Mouse (Mus musculus): ENCODE data around the gene Nsun3. TPM values are rescaled to one million over a fixed set of nuclear protein-coding genes. Genes with fewer than 3 reads are reported as not detected.
A peak's percentile ranks its signal among the peaks of the same experiment; 100 is the strongest.

Nsun3 gene
- 10 to 100 TPM; 10.3 to 14.8 TPM for total RNA-seq (2021)
- long read RNA-seq, experiment 1, partial matches to known transcripts, result 0 of 4 reads
- long read RNA-seq, experiment 1, other reads (novel, unspliced or antisense), result 1 of 4 reads
- long read RNA-seq, experiment 2, partial matches to known transcripts, result 0 of 5 reads
- long read RNA-seq, experiment 2, other reads (novel, unspliced or antisense), result 4 of 5 reads

DNA sequence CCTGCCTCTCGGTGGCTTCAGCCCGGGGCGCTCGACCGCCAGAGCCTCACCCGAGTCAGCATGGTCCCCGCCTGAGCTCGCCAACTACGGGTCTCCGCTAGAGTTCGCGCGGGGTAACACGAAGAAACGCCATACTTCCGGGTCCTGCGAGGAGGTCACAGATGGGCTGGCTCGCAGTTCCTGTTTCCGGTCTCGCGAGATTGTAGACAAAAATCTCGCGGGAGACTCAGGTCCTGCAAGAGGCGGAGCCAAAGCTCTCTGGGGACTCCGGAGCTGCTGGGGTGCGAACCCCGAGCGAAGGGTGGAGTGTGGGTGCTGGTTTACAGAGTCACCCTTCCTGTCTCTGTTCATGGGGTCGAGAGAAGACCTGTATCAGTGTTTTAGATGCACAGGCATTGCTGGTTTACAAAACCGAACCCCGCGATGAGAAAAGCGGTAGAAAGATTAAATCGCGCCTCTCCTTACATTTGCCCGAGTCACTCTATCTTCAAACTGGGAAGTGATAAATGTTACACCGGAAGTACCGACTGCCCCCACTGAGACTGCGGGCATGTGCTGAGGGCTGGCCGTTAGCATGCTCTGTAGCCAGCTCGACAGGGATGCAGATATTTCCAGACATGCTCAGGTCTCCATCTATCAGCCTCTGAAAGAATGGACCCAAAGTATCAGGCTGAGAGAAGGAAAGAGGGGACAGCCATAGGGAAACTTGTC lies at the start of gene Nsun3:
TSS of gene Nsun3 (minus strand) at position 198 of the 711 bp plus-strand sequence.
- peak; percentile 91 to 94 for DNase-seq (ENCODE audit: low spot score in 2 of 2)

DNA sequence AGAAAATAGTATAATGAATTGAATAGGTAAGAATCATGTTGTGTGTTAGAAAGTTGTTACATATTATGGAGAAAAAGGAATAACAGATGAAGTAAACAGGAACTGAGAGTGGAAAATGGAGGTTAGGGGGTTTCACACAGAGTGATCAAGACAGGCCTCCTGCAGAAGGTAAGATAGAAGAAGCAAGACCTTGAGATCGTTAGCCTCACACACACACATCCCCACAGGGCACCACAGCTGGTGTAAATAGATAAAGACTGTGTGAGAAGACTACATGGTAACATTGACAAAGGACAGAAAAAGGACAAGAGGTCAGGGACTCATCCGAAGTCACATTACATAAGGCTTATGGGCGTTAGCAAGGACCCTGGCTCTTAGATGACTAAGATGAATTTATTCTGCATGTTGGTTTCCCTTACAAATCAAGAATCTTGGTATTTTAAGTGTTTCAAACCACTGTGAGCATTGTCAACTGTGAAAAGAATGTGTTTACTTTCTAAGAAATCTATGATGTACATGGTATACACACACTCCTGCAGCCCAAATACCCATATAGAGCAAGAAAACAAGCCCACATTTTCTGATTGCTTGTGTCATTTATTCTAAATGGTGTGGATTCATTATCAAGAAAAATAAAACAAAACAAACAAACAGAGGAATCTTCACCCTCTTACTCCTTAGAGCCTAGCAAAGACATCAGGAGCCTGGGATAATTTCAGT lies 47.6 kb upstream of the Nsun3 start:
- no peak for DNase-seq (ENCODE audit: low spot score in 2 of 2)

DNA sequence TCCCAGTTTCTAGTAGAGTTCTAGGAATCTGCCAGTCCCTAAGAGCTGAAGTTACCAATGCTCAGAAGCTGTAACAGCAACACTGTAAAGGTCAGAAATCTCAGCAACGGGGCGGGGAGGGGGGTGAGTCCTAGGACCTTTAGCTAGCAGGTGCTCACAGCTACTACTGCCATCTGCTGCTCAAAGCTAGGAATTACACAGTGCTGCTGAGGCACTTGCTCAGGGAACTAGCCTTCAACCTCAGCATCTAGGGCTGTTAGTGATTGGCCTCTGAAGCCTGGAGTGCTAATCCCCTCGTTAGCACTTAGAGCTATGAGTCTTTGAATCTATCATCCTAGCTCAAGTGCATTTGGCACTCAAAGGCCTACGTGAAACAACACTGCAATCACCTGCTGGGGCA lies 45.9 kb upstream of the Nsun3 start:
- DNase-seq (ENCODE audit: low spot score in 2 of 2), result no peak

DNA sequence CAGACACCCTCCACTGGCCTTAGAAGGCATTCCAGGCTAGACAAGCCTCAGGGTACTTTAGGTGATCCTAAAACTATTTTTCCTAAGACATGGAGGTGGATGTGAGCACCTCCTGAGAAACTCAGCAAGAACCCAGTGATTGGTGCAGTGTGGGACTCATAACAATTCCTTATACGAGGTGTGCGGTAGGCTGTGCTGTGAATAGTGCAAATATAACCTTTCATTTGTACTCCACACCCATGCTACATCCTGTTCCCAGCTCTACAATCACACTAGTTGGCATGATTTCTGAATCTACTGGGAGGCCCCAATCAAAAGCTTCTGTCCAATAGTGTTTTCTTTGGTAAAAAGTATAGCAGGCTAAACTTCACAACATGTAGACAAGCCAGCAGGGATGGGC lies 45.4 kb upstream of the Nsun3 start:
- DNase-seq (ENCODE audit: low spot score in 2 of 2), result no peak

DNA sequence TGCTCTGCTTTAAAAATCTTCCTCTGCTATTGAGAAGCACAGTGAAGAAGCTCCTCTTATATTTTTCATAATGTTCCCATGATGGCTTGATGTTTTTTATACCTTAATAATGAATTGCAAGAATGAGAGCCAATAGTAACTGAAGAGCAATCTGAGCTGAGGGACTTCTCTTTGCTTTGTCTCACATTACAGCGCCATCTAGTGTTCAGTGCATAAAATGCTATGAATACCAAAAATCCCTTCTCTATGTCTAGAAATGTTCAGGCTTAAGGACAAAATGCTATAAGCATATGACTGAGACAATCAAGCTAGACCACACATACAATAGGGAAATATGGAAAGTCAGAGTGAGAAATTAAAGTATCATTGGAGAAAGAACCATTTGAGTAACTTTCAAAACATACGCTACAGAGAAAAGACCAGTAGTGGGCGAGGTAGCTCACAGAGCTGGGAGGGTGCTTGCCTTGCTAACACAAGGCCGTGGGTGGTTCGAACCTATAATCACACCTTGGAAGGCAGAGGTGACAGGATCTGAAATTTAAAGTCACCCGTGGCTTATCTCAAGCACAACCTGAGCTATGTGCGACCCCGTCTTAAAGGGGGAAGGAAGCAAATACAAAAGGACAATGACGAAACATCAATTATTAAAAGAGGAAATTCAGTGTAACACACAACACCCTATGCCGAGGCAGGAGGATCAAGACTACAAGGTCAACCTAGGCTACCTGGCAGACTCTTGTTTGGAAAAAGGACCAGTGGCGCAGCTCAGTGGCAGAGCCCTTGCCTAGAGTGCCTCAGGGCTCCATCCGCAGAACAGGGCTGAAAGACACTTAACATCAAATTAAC lies 39.8 kb upstream of the Nsun3 start:
- peak in 1 of 2 experiments; percentile 50 for DNase-seq (ENCODE audit: low spot score in 2 of 2)

DNA sequence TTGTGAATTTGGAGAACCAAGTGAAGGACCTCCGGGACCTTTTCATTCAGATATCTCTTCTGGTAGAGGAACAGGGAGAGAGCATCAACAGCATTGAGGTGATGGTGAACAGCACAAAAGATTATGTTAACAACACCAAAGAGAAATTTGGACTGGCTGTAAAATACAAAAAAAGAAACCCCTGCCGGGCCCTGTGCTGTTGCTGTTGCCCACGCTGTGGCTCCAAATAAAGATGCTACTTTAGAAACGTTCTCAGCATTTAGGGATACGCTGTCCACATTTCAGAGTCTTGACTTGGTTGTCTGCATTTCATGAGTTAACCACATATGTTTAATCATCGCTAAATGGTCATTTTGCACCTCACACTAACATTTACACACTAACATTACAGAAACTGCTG lies 35.9 kb upstream of the Nsun3 start:
- no peak for DNase-seq (ENCODE audit: low spot score in 2 of 2)

DNA sequence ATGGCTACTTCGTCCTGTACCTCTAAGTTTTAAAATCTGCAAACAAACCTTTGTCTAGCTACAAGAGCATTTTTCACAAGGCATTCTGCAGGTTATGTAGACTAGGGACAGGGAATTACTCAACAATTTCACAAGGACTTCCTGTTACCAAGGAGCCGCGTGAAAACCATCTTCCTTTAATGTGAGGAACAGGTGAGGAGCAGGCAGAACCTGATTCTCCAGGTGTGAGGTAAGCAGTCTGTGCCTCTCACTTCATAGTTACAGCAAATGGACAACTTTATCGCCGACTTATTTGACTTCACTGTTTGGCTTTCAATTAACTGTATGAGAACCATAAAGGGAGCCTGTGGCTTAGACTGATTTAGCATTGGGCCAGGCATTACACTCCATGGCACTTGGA lies 27.9 kb upstream of the Nsun3 start, which contains the start of gene Stx19:
TSS of gene Stx19 (plus strand) at position 186 of the 400 bp plus-strand sequence.
- DNase-seq (ENCODE audit: low spot score in 2 of 2), result no peak

DNA sequence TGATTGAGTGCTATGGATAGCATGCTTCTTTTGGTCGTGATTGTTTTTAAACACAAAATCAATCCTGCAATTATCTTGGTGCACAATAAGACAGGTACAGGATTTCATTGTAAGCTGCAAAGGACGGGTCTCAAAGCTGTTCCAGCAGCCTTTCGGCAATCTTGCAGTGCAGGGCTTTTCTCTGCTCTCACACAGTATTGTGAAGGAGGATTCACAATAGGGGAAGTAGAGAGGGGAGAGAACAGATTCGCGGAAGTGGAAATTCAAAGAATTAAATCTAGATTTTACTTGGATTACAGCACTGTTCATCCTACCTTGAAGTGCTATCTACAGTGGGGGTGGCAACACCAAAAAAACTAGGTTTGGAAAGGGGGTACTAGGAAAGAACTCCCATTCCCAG lies 27.2 kb upstream of the Nsun3 start:
- DNase-seq (ENCODE audit: low spot score in 2 of 2), result no peak

DNA sequence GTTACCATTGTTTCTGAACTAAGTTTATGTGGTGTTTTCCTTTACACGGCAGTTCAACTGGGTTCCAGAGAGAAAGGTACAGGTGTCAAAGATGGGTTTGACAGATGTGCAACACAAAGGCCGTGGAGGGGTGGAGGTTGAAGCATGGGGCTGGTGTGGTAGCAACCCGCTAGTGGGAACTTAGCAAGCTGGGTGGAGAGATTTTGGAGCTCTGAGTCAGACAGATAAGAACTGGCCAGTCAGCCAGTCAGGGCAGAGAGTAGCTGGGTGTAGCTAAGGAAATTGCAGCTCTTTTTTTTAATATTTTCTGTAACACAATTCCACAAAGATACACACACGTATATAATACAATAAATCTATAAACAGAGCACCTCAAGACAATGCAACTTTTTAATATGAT lies 24.2 kb upstream of the Nsun3 start:
- no peak for DNase-seq (ENCODE audit: low spot score in 2 of 2)

DNA sequence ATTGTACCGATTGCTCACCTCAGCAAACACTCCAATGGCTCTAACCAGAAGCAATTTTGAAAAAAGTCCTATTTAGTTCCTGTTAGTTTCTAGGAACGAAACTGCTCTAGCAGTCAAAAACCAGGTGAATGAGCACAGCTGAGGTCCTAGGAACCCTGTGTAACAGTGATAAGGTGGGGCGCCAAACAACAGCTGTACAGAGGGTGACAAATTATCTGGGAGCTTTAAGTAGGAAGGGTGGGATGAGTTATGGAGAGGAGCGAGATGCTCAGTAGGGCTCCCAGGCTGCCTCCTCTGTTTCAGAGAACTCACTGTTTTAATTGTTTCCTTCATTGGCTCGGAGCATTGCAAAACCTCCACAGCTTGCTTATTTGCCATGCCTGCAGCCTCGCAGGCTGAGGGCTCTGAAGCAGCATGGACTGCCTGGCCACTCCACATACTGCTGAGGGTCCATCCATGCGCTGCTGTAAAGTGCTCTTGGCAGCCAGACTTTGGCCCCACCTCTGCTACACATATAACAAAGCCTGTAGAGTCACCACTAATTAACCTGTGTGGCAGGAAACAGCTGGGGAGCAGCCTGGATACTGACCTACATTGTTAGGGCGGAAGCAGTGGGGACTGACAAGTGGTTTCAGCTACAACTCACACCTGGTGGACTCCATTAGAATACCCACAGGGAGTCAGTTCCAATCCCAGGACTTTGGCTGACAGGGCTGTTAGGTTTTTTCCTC lies 20.8 kb upstream of the Nsun3 start:
- no peak for DNase-seq (ENCODE audit: low spot score in 2 of 2)

DNA sequence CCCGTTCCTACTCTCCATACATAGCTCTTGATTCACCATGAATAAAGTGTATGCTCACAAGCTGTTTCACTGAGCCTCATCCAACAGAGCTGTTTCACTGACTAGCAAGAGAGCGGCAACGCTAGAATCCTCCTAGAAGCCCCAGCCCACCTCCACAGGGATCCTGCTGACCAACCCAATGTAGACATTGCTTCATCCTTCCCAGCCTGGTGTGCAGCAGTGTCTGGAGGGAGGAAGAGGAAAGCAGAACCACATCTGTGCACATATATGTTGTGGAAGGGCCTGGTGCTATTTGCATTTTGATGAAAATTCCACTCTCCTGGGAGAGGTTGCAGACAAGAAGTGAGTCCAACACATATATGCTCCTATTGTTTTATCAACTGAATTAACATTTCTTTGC lies 18.0 kb upstream of the Nsun3 start:
- DNase-seq (ENCODE audit: low spot score in 2 of 2), result no peak

DNA sequence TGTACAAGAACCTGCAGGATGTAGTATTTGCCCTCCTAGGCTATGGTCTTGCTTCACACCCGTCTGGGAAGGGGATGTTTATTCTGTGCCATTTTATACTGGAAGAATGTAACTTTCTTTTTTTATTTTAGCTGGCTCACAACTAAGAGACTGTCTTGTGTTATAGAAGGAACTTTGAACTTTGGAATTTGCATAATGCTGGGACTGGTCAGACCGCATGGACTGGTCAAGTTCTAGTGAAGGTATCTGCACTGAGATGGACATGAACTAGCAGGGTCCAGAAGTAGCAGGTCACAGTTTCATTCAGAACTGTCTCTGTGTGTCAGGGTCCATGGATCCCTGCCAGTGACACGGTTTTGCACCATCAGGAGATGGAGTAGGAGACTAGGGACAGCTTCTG lies 13.2 kb upstream of the Nsun3 start:
- DNase-seq (ENCODE audit: low spot score in 2 of 2), result no peak

DNA sequence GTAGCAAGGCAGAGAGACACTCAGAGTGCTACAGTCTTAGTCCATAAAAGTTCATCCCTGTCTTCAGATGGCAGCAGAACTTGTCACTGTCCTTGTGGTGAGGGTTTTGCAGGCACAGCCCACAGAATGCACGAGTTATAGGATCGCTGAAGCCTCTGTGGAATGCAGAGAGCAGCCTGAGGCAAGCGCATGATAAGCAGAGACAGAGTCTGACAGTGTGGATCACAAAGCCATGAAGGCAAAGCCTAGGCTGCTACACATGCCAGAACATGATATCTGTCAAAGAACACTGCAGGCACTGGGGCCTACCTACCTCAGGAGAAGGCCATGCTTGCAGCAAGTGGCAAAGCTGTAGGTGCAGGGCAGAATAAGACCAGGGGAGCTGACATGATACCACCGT lies 12.8 kb upstream of the Nsun3 start:
- no peak for DNase-seq (ENCODE audit: low spot score in 2 of 2)

DNA sequence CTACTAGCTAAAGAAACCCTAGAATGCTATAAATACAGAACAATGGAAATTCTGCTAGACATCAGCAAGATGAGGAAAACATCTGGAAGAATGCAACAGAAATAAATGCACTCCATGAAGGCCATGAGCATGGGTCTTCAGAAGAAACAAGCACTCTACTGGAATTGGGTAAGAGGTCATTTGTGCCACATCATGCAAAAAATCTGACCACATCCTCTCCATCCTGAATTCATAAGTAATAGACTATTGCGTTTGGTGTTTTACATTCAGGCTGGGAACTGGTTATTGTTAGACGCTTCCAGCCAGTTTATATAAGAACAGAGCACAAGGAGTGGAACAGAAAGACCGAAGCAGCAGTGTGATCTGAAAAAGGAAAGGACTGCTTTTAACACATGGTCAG lies 12.2 kb upstream of the Nsun3 start:
- no peak for DNase-seq (ENCODE audit: low spot score in 2 of 2)

DNA sequence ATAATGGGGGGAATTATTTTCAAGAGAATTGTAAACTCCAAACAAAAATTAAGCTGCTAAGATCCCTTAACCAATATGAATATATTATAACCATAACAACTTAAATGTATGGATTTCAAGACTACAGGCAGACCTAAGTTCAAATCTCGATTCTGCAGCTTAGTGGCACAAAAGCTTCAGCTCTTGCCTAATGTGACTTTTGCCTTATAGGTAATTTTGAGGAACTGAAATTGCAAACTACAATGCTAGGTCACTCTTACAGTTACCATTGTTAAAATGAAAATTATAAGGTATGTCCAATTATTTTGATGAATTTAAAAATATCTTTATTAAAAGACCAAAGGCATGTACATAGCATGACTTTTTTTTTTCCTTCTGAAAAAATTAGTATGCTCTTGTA lies 10.0 kb upstream of the Nsun3 start:
- DNase-seq (ENCODE audit: low spot score in 2 of 2), result no peak

DNA sequence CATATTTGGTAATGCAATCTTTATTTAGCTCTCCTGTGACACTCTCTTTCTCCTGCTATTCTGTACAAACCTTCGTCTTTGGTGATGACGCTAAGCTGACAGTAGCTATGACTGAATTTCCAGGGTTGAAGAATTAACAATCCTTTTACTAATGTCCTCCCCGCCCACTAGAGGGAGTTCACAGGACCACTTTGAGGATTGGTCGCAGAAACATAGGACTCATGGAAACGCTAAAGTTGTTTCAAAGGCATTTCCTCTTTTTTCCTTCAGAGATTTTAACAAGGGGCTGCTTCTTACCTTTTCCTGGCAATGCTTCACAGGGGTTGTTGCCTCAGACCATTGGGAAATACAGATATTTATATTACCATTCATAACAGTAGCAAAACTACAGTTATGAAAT lies 4.4 kb downstream of the Nsun3 start:
- no peak for DNase-seq (ENCODE audit: low spot score in 2 of 2)

DNA sequence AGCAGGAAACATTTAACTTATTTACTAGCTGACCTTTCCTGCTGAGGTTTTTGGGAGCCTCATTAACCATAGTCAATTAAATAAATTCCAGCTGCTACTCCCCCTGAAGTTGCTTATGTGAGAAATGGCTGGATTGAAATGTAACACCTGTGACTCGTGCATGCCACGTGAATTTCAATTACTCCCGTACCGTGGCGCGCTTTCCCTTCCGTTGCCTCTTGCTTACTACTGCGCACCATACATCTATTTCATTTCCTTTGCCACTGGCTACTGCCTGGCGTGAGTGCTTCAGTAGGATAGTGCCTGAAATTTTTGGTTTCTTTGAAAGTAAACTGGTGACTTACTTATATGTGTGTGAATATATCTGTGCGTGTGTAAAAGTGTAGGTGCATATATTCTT lies 8.3 kb downstream of the Nsun3 start:
- no peak for DNase-seq (ENCODE audit: low spot score in 2 of 2)

DNA sequence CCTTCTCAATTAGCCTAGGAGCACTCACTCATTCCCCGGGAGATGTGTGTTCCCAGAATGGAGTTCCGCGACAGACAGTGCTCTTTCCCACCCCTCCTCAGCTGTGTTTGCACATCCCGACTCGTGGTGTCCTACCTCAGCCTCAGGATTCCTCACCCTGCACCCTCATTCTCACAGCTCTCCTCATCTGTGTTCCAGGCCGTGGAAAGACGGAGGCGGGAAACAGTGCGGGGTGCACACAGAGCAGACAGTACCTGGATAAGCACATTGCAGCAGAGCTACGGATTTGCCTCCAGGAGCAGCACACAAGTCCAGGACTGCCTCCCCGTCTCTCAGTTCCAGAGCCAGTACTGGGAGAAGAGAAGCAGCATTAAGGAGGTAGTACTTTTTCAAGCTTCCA lies 10.6 kb downstream of the Nsun3 start:
- no peak for DNase-seq (ENCODE audit: low spot score in 2 of 2)

DNA sequence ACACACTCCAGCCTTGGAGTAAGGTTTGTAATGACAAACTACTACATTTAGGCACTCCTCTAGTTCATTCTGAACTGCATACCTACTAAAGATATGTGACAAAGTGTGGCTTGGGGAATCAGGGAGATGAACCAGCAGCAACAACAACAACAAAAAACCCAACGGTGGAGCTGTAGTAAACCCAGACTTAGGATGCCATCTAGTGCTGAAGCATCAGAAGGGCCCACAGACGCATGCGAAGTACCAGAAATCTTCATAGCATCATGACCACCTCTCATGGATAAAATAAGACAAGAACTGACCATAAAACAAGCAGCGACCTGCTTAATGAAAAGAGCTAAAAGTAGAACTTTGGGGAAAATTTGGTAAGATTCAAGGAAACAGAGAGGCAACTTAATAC lies 13.2 kb downstream of the Nsun3 start:
- no peak for DNase-seq (ENCODE audit: low spot score in 2 of 2)

DNA sequence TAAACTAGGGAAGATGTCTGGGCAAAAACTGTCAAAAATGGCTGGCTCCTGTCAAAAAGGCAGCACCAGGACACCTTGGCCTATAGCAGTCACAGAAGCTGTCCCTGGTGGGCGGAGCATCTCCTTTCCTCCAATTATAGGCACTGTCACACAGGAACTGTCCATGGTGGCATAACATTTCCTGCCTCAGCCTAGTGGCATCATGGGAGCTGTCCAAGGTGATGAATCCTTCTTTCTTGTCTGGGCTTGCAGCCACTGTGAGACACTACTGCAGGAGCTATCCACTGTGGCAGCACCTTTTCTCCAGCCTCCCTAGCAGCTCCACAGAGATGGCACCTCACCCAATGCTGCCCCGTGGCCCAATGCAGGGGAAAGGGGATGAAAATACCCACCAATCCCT lies 28.3 kb downstream of the Nsun3 start:
- DNase-seq (ENCODE audit: low spot score in 2 of 2), result no peak

DNA sequence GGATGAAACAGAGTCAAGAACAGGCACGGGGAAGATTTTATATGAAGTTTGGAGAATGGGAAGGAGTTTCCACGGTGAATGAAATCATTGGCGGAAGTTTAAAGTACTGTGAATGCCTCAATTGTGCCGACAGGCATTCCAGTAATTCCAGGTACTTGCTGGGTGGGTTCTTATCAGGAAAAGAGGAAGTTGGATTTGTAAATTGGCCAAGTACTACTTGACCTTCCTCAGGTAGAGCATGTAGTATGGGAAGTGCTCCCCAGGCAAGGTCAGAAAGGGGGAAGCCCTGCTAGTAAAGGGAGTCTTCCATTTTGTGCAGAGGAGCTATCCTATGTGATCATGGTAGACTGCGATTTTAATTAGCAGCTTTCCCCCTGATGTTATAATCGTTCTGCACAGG lies 31.3 kb downstream of the Nsun3 start:
- DNase-seq (ENCODE audit: low spot score in 2 of 2), result no peak
